ENCODE assay signal across 12 mouse cellular contexts in the genomic region with DNA sequence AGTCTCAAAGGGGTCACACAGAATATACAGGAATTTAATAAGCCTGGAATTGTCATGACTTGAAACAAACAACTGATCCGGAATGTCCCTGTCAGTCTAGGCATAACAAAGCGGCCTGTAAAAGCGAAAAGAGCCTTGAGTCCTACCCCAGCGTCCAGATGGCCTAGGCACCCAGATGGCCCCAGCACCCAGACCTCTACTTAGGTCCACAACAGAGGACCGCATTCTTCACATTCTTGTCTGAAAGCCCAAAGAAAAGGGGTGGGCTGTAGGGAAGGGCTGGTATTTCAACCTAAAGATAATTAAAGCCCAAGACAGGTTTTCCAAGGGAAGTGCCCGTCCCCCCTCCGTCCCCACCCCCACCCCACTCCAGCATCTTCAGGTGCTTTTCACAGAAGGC. TPM values are rescaled to one million over a fixed set of nuclear protein-coding genes. Genes with fewer than 3 reads are reported as not detected.
DNase-seq lines count a peak whose midpoint lies in the region; ATAC-seq and TF ChIP-seq lines count a peak whose summit lies in the region.
"Had no signal": no experiment of that assay in that cellular context is flagged by ENCODE, and none has a peak within 500 bp of the region (broad histone marks: within the 10 kb centered on the region; RNA-seq: fewer than 3 reads in every experiment).

No protein-coding gene starts in this region.

- peak overlapping the region; percentile 35; the same call in 1 of the 2 replicates for H3K27ac ChIP-seq in forebrain, embryonic 13.5 days
- H3K27ac ChIP-seq in forebrain, embryonic 15.5 days (replicated peaks) = no peak overlapping the region
- H3K27ac ChIP-seq in kidney, postnatal 0 days = peak overlapping the region; percentile 76
- peak overlapping the region; percentile 73 for H3K27ac ChIP-seq in limb, embryonic 13.5 days
- H3K27ac ChIP-seq: liver, embryonic 14.5 days had no signal

- no peak overlapping the region for H3K4me3 ChIP-seq in forebrain, embryonic 13.5 days
- no peak overlapping the region for H3K4me3 ChIP-seq in forebrain, embryonic 15.5 days
- H3K4me3 ChIP-seq in kidney, postnatal 0 days (replicated peaks; ENCODE audit: low read depth, low read length) = no peak overlapping the region
- no peak overlapping the region for H3K4me3 ChIP-seq in limb, embryonic 13.5 days

- TF ChIP-seq CTCF in kidney, postnatal 0 days (IDR thresholded peaks at IDR 0.05; ENCODE audit: low read depth) = no peak

- no peak overlapping the region for H3K9ac ChIP-seq in forebrain, embryonic 13.5 days
- no peak overlapping the region for H3K9ac ChIP-seq in forebrain, embryonic 15.5 days (replicated peaks)
- H3K9ac ChIP-seq in kidney, postnatal 0 days (ENCODE audit: low read depth, low read length) = 0 out of 2 replicates have a peak overlapping the region, but pooled peaks have one; percentile 18
- 0 out of 2 replicates have a peak overlapping the region, but pooled peaks have one; percentile 19 for H3K9ac ChIP-seq in limb, embryonic 13.5 days
- H3K9ac ChIP-seq: liver, embryonic 14.5 days had no signal

- peaks cover 10% of the 10 kb centered on the region; the same call in 1 of the 2 replicates for H3K36me3 ChIP-seq in forebrain, embryonic 13.5 days (ENCODE audit: poor library complexity, severe bottlenecking)
- no peaks in the 10 kb centered on the region for H3K36me3 ChIP-seq in forebrain, embryonic 15.5 days
- 0 out of 2 replicates have a peak, but pooled peaks cover 3% of the 10 kb centered on the region for H3K36me3 ChIP-seq in kidney, postnatal 0 days (ENCODE audit: insufficient read depth, low read length)
- H3K36me3 ChIP-seq in limb, embryonic 13.5 days = 0 out of 2 replicates have a peak, but pooled peaks cover 3% of the 10 kb centered on the region

- H3K4me1 ChIP-seq in forebrain, embryonic 13.5 days = peaks cover 20% of the 10 kb centered on the region
- H3K4me1 ChIP-seq in forebrain, embryonic 15.5 days = peaks cover 16% of the 10 kb centered on the region
- H3K4me1 ChIP-seq in kidney, postnatal 0 days (replicated peaks; ENCODE audit: insufficient read depth, low read length) = peaks cover 59% of the 10 kb centered on the region
- H3K4me1 ChIP-seq in limb, embryonic 13.5 days = peaks cover 36% of the 10 kb centered on the region

- ATAC-seq in forebrain, embryonic 13.5 days = no peak
- ATAC-seq in forebrain, embryonic 15.5 days (replicated peaks) = no peak
- ATAC-seq in kidney, postnatal 0 days (replicated peaks; ENCODE audit: low FRiP score, low read depth) = 0 out of 2 replicates have a peak, but pooled peaks have one; percentile 1
- no peak for ATAC-seq in limb, embryonic 13.5 days (ENCODE audit: low FRiP score, low read depth)

- no peaks in the 10 kb centered on the region for H3K9me3 ChIP-seq in forebrain, embryonic 13.5 days (replicated peaks)
- H3K9me3 ChIP-seq in forebrain, embryonic 15.5 days = no peaks in the 10 kb centered on the region
- H3K9me3 ChIP-seq in kidney, postnatal 0 days (replicated peaks; ENCODE audit: low read length) = no peaks in the 10 kb centered on the region
- no peaks in the 10 kb centered on the region for H3K9me3 ChIP-seq in limb, embryonic 13.5 days

- DNase-seq in kidney, postnatal 0 days (ENCODE audit: low spot score) = peak; percentile 42
- no peak for DNase-seq in kidney, postnatal 4 days
- peak; percentile 95 for DNase-seq in R1 (ENCODE audit: low read depth, low spot score)
- no peak for DNase-seq in urinary bladder, postnatal 36 days (ENCODE audit: low spot score in 2 of 2)
- no peak for DNase-seq in layer of hippocampus, adult 9-10 months (ENCODE audit: low spot score)
- DNase-seq: B cell, adult 2 months; cerebellum, postnatal 10 days; thymus, postnatal 14 days had no signal

- H3K27me3 ChIP-seq in forebrain, embryonic 13.5 days = no peaks in the 10 kb centered on the region
- no peaks in the 10 kb centered on the region for H3K27me3 ChIP-seq in forebrain, embryonic 15.5 days
- no peaks in the 10 kb centered on the region for H3K27me3 ChIP-seq in kidney, postnatal 0 days (ENCODE audit: insufficient read depth, low read length)
- no peaks in the 10 kb centered on the region for H3K27me3 ChIP-seq in limb, embryonic 13.5 days

- WGBS in forebrain, embryonic 13.5 days = 16% methylated on average over 7 of the region's 7 CpGs
- WGBS in forebrain, embryonic 15.5 days = 13% methylated on average over 7 of the region's 7 CpGs
- 16% methylated on average over 7 of the region's 7 CpGs for WGBS in kidney, postnatal 0 days
- WGBS in limb, embryonic 13.5 days = 20% methylated on average over 7 of the region's 7 CpGs

- no peak overlapping the region for H3K4me2 ChIP-seq in forebrain, embryonic 13.5 days
- H3K4me2 ChIP-seq in forebrain, embryonic 15.5 days (replicated peaks) = no peak overlapping the region
- H3K4me2 ChIP-seq in kidney, postnatal 0 days (ENCODE audit: low read length) = no peak overlapping the region
- H3K4me2 ChIP-seq in limb, embryonic 13.5 days (replicated peaks) = peak overlapping the region; percentile 14

RNA-seq across cellular contexts. Expression of a gene that starts 14.6 kb away (rescaled TPM):
- polyA plus RNA-seq in forebrain, embryonic 13.5 days (2015; fragmentation: Nextera tagmentation; extraction: Ambion mirVana) = 13.4 and 14.4 TPM in 2 replicates
- 12.3 and 12.4 TPM in 2 replicates for polyA plus RNA-seq in forebrain, embryonic 15.5 days (2015; fragmentation: Nextera tagmentation; extraction: Ambion mirVana)
- polyA plus RNA-seq in kidney, postnatal 0 days (2015; fragmentation: Nextera tagmentation; extraction: Ambion mirVana) = 52.9 and 57.2 TPM in 2 replicates
- 34.1 and 38.1 TPM in 2 replicates for polyA plus RNA-seq in limb, embryonic 13.5 days (2015; fragmentation: Nextera tagmentation; extraction: Ambion mirVana)

Comparison
In these comparisons a context has a peak if more than half of its experiments do, and no peak if none do; other contexts are left out.
1. DNase-seq: peak in kidney, postnatal 0 days (single experiment) and R1 (single experiment); none in kidney, postnatal 4 days (0 of 2), urinary bladder, postnatal 36 days (0 of 2) and layer of hippocampus, adult 9-10 months (single experiment).
2. H3K9ac ChIP-seq: peak in kidney, postnatal 0 days (single experiment) and limb, embryonic 13.5 days (single experiment); none in forebrain, embryonic 13.5 days (single experiment) and forebrain, embryonic 15.5 days (single experiment).